Mouse (Mus musculus): ENCODE measurements around the gene Cntln. TPM values are rescaled to one million over a fixed set of nuclear protein-coding genes. Genes with fewer than 3 reads are reported as not detected.

Gene Cntln
- polyA plus RNA-seq, 1 experiment from 2014 or later = 5.8 TPM

DNA sequence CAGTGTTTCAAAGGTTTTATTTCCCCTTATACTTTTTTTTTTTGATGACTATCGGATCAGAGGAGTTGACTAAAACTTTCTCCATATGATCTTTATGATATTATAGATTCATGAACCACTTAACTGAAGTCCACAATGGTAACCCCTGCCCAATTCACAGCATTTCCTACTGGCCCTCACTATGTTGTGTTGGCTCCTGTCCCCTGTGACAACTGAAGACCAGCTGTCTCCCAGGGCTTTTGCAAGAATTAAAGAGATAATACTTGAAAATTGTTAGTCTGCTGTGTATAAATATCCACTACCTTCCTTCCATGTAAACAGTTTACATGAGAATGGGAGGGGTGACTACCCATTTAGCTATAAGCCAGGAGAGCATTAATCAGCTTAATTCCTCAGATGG, 270.3 kb downstream of the Cntln start:
- Histone ChIP-seq H3K9ac (replicated peaks; ENCODE audit: low read depth) (no peak overlapping the region), H3K27ac (ENCODE audit: low read length) (no peak overlapping the region), H3K4me2 (replicated peaks; ENCODE audit: low read depth, low read length) (no peak overlapping the region), H3K27me3 (replicated peaks; ENCODE audit: insufficient read depth, low read length) (no peaks in the 10 kb centered on the region), H3K4me1 (ENCODE audit: insufficient read depth, low read depth, low read length) (no peaks in the 10 kb centered on the region; the same call in 1 of the 2 replicates), H3K9me3 (ENCODE audit: low read length) (no peaks in the 10 kb centered on the region), H3K36me3 (ENCODE audit: insufficient read depth, low read length) (no peaks in the 10 kb centered on the region), H3K4me3 (ENCODE audit: low read depth, low read length) (no peak overlapping the region)
- WGBS = 75% methylated on average over 1 of the region's 1 CpGs
- no peak for ATAC-seq
- peak; percentile 20 for DNase-seq (ENCODE audit: low spot score)
- no peak for TF ChIP-seq EP300 (IDR thresholded peaks at IDR 0.05)
- TF ChIP-seq CTCF (IDR thresholded peaks at IDR 0.05) = no peak

DNA sequence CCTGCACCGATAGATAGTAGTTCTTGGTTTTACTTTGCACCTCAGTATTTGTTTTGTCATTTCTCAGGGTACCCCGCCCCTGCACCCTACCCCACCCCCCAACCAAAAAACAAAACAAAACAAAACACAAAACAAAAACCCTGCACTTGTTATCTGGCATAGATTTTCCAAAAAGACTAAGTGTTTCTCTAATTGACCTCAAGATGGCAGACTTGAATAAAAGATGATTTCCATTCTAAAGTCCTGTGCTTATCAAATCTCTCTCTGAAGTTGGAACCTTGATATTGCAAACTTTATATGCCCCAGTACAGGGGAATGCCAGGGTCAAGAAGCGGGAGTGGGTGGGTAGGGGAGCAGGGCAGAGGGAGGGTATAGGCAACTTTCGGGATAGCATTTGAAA, 277.0 kb downstream of the Cntln start:
- no peak for ATAC-seq

DNA sequence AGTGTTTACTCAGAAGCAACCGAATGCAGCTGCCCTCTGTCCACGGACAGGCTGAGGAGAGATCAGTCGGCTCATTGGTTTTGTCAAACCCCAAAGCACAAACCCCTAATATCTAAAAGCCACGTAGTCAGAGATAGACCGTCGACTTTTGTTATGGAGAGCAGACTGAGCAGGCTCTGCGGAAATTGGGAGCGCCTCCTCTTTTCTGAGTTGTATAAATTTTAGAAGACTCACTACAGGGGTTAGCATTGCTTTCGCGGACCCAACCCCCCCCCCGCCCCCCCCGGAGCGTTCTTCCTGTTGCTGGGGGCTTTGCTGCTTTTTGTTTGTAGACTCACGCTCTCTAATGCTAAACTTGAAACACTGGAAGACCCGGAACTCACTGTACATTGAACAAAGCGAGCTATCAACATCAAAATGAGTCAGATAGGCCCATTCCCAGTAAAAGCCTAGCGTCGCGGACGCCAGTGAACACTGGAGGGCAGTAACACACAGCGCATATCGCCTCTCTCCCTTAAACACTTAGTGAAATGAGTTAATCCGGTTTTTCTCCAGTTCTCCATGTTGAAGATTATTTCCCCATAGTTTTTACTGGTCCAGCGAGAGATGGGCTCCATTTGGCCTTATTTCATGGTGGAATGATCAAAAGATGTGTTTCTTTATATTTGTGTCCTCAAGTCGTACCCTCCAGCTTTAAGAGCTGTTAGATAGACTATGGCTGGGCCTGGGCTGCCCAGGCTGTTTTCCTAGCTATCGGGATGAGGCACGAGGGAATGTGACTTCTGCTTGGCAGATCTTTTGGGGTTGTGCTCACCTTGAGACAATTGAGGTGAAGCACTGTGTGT, 278.6 kb downstream of the Cntln start:
- DNase-seq (ENCODE audit: low spot score) = peak; percentile 84
- no peaks in the 10 kb centered on the region for H3K9me3 ChIP-seq (ENCODE audit: low read length)
- H3K36me3 ChIP-seq (ENCODE audit: insufficient read depth, low read length) = no peaks in the 10 kb centered on the region
- TF ChIP-seq CTCF (IDR thresholded peaks at IDR 0.05) = peak; percentile 89
- no peak for TF ChIP-seq EP300 (IDR thresholded peaks at IDR 0.05)
- ATAC-seq = peak; percentile 71
- no peaks in the 10 kb centered on the region for H3K4me1 ChIP-seq (ENCODE audit: insufficient read depth, low read depth, low read length)
- H3K9ac ChIP-seq (replicated peaks; ENCODE audit: low read depth) = no peak overlapping the region
- 25% methylated on average over 27 of the region's 27 CpGs for WGBS
- no peak overlapping the region for H3K4me3 ChIP-seq (ENCODE audit: low read depth, low read length)
- peak overlapping the region; percentile 34 for H3K4me2 ChIP-seq (replicated peaks; ENCODE audit: low read depth, low read length)
- H3K27ac ChIP-seq (ENCODE audit: low read length) = no peak overlapping the region
- H3K27me3 ChIP-seq (replicated peaks; ENCODE audit: insufficient read depth, low read length) = no peaks in the 10 kb centered on the region

More for the DNA sequence above, 277.0 kb downstream of the Cntln start:
- H3K27me3 ChIP-seq (replicated peaks; ENCODE audit: insufficient read depth, low read length) = no peaks in the 10 kb centered on the region
- H3K36me3 ChIP-seq (ENCODE audit: insufficient read depth, low read length) = no peaks in the 10 kb centered on the region
- no peak overlapping the region for H3K27ac ChIP-seq (ENCODE audit: low read length)
- no peak overlapping the region for H3K4me3 ChIP-seq (ENCODE audit: low read depth, low read length)
- H3K4me2 ChIP-seq (replicated peaks; ENCODE audit: low read depth, low read length) = no peak overlapping the region
- WGBS = 50% methylated on average over 4 of the region's 4 CpGs
- H3K4me1 ChIP-seq (ENCODE audit: insufficient read depth, low read depth, low read length) = no peaks in the 10 kb centered on the region
- no peak for TF ChIP-seq EP300 (IDR thresholded peaks at IDR 0.05)
- TF ChIP-seq CTCF (IDR thresholded peaks at IDR 0.05) = peak; percentile 41
- H3K9ac ChIP-seq (replicated peaks; ENCODE audit: low read depth) = no peak overlapping the region
- no peaks in the 10 kb centered on the region for H3K9me3 ChIP-seq (ENCODE audit: low read length)
- DNase-seq (ENCODE audit: low spot score) = peak; percentile 36

DNA sequence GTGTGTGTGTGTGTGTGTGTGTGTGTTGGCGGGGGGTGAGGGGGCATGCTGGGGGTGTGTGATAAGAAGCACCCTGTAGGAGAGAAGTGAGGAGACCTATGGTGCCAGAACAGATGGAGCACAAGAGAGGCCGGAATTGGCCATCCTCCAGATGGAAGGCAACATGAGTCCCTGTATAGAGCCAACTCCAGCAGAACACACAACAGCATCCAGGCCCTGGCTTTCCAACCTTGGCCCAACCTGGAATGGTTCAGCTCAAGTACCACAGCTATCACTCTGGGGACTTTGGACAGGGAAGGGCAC, 279.2 kb downstream of the Cntln start:
- H3K36me3 ChIP-seq (ENCODE audit: insufficient read depth, low read length) = no peaks in the 10 kb centered on the region

DNA sequence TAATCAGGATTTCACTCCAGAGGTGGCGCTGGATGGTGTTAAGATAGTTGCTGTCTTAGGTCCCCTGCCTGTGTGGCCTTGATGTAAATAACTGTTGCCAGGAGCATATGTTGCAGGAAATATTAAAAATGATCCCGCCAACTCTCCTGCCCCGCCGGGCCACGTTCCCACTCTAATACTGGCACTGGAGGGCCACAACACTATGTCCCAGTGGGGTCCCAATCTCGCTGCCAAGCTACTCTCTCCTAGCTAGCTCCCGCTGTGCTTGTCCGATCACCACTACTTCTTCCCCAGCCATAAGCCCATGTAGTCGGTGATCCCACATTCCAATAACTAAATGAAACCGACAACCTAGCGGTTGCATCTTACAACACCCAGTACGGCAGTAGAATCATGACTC, 283.9 kb downstream of the Cntln start:
- H3K4me2 ChIP-seq (replicated peaks; ENCODE audit: low read depth, low read length) = no peak overlapping the region
- 92% methylated on average over 12 of the region's 12 CpGs for WGBS
- no peaks in the 10 kb centered on the region for H3K36me3 ChIP-seq (ENCODE audit: insufficient read depth, low read length)
- H3K27me3 ChIP-seq (replicated peaks; ENCODE audit: insufficient read depth, low read length) = no peaks in the 10 kb centered on the region
- H3K27ac ChIP-seq (ENCODE audit: low read length) = no peak overlapping the region
- no peaks in the 10 kb centered on the region for H3K9me3 ChIP-seq (ENCODE audit: low read length)
- no peak for TF ChIP-seq CTCF (IDR thresholded peaks at IDR 0.05)
- TF ChIP-seq EP300 (IDR thresholded peaks at IDR 0.05) = no peak
- no peak overlapping the region for H3K9ac ChIP-seq (replicated peaks; ENCODE audit: low read depth)
- ATAC-seq = no peak
- no peak for DNase-seq (ENCODE audit: low spot score)
- no peak overlapping the region for H3K4me3 ChIP-seq (ENCODE audit: low read depth, low read length)
- H3K4me1 ChIP-seq (ENCODE audit: insufficient read depth, low read depth, low read length) = no peaks in the 10 kb centered on the region

More for the DNA sequence above, 279.2 kb downstream of the Cntln start:
- no peak for ATAC-seq
- Histone ChIP-seq H3K27me3 (replicated peaks; ENCODE audit: insufficient read depth, low read length) (no peaks in the 10 kb centered on the region), H3K4me3 (ENCODE audit: low read depth, low read length) (no peak overlapping the region), H3K9ac (replicated peaks; ENCODE audit: low read depth) (no peak overlapping the region), H3K4me1 (ENCODE audit: insufficient read depth, low read depth, low read length) (no peaks in the 10 kb centered on the region), H3K4me2 (replicated peaks; ENCODE audit: low read depth, low read length) (no peak overlapping the region), H3K27ac (ENCODE audit: low read length) (no peak overlapping the region), H3K9me3 (ENCODE audit: low read length) (no peaks in the 10 kb centered on the region)
- 81% methylated on average over 2 of the region's 2 CpGs for WGBS
- TF ChIP-seq CTCF (IDR thresholded peaks at IDR 0.05) (no peak), EP300 (IDR thresholded peaks at IDR 0.05) (no peak)
- DNase-seq (ENCODE audit: low spot score) = no peak

DNA sequence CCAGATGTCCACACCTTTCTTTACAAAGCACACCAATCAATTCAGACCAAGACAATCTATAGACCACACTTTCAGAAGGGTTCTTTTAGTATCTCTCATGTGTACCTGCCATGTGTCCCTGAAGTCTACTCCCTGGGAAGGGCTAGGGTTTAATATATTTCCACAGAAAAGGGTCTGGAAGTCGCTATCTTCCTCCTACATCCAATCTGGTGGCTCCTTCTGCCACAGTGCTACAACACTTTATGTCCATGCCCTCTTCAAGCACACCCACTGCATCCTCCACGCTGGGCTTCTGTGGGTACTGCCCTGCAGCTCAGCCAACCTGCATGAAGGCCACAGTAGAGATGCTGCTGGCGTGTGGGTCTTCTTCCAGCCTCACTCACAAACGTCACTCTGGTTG, 291.4 kb downstream of the Cntln start:
- Histone ChIP-seq H3K36me3 (ENCODE audit: insufficient read depth, low read length) (no peaks in the 10 kb centered on the region), H3K27me3 (replicated peaks; ENCODE audit: insufficient read depth, low read length) (no peaks in the 10 kb centered on the region), H3K27ac (ENCODE audit: low read length) (no peak overlapping the region), H3K9me3 (ENCODE audit: low read length) (no peaks in the 10 kb centered on the region), H3K4me2 (replicated peaks; ENCODE audit: low read depth, low read length) (no peak overlapping the region), H3K9ac (replicated peaks; ENCODE audit: low read depth) (no peak overlapping the region), H3K4me1 (ENCODE audit: insufficient read depth, low read depth, low read length) (no peaks in the 10 kb centered on the region), H3K4me3 (ENCODE audit: low read depth, low read length) (no peak overlapping the region)
- DNase-seq (ENCODE audit: low spot score) (no peak), ATAC-seq (no peak)
- 73% methylated on average over 4 of the region's 4 CpGs for WGBS
- TF ChIP-seq EP300 (IDR thresholded peaks at IDR 0.05) (no peak), CTCF (IDR thresholded peaks at IDR 0.05) (no peak)
